Comparison of ENCODE assay signal across 7 mouse cellular contexts in the genomic region with DNA sequence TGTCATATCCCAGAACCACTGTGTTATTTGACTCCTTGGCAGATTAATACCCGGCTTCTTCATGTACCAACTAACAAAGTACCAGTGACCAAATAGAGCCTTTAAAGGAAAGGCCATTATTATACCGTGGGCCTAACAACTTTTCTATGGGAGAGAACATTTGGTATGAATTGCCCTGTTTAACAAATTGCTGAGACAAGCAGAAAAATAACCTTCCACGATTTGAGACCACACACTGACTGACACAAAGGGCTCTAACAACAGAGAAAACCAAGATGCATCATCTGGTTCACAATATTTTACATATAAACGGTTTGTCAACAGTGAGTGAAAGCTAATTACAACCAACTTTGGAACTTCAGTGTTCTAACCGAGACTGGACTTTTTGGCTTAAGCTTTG. TPM values are rescaled to one million over a fixed set of nuclear protein-coding genes. Genes with fewer than 3 reads are reported as not detected.
DNase-seq lines count a peak whose midpoint lies in the region; ATAC-seq lines count a peak whose summit lies in the region.

No protein-coding gene starts in this region.

- H3K9ac ChIP-seq in lung, embryonic 16.5 days (ENCODE audit: low read length) = peak overlapping the region; percentile 99
- peak overlapping the region; percentile 93; the same call in 1 of the 2 replicates for H3K9ac ChIP-seq in embryonic facial prominence, embryonic 15.5 days
- peak overlapping the region; percentile 97 for H3K9ac ChIP-seq in stomach, embryonic 14.5 days (replicated peaks; ENCODE audit: low read depth, low read length)

- ATAC-seq in lung, embryonic 16.5 days (ENCODE audit: low read depth) = no peak
- ATAC-seq in embryonic facial prominence, embryonic 15.5 days (ENCODE audit: insufficient number of reproducible peaks, low FRiP score, low TSS enrichment, low read depth) = no peak
- ATAC-seq in stomach, embryonic 14.5 days (ENCODE audit: insufficient number of reproducible peaks, insufficient read depth, low FRiP score, low read depth) = no peak

- peaks cover 2% of the 10 kb centered on the region; the same call in 1 of the 2 replicates for H3K36me3 ChIP-seq in lung, embryonic 16.5 days (ENCODE audit: control insufficient read depth, insufficient read depth, low read length)
- H3K36me3 ChIP-seq in embryonic facial prominence, embryonic 15.5 days = peaks cover 15% of the 10 kb centered on the region
- H3K36me3 ChIP-seq in limb, embryonic 10.5 days = peaks cover 16% of the 10 kb centered on the region
- peaks cover 13% of the 10 kb centered on the region for H3K36me3 ChIP-seq in stomach, embryonic 14.5 days (ENCODE audit: control insufficient read depth, insufficient read depth, low read length)

- H3K4me3 ChIP-seq in lung, embryonic 16.5 days (ENCODE audit: low read length) = peak overlapping the region; percentile 97
- H3K4me3 ChIP-seq in embryonic facial prominence, embryonic 15.5 days (replicated peaks) = peak overlapping the region; percentile 94
- H3K4me3 ChIP-seq in limb, embryonic 10.5 days = peak overlapping the region; percentile 75
- peak overlapping the region; percentile 98 for H3K4me3 ChIP-seq in stomach, embryonic 14.5 days (ENCODE audit: low read depth, low read length)

- peaks cover 8% of the 10 kb centered on the region for H3K4me1 ChIP-seq in lung, embryonic 16.5 days (replicated peaks; ENCODE audit: control insufficient read depth, insufficient read depth, low read length)
- peaks cover 16% of the 10 kb centered on the region for H3K4me1 ChIP-seq in embryonic facial prominence, embryonic 15.5 days
- peaks cover 13% of the 10 kb centered on the region for H3K4me1 ChIP-seq in limb, embryonic 10.5 days
- peaks cover 12% of the 10 kb centered on the region for H3K4me1 ChIP-seq in stomach, embryonic 14.5 days (ENCODE audit: control insufficient read depth, insufficient read depth, low read length)

- no peaks in the 10 kb centered on the region for H3K27me3 ChIP-seq in lung, embryonic 16.5 days (ENCODE audit: control insufficient read depth, insufficient read depth, low read depth, low read length)
- no peaks in the 10 kb centered on the region for H3K27me3 ChIP-seq in embryonic facial prominence, embryonic 15.5 days
- no peaks in the 10 kb centered on the region for H3K27me3 ChIP-seq in limb, embryonic 10.5 days (ENCODE audit: low read depth, poor library complexity, severe bottlenecking)
- no peaks in the 10 kb centered on the region for H3K27me3 ChIP-seq in stomach, embryonic 14.5 days (ENCODE audit: control insufficient read depth, insufficient read depth, low read length)

- peak overlapping the region; percentile 73 for H3K4me2 ChIP-seq in lung, embryonic 16.5 days (ENCODE audit: low read depth, low read length)
- H3K4me2 ChIP-seq in embryonic facial prominence, embryonic 15.5 days (replicated peaks) = peak overlapping the region; percentile 72
- peak overlapping the region; percentile 85 for H3K4me2 ChIP-seq in stomach, embryonic 14.5 days (replicated peaks; ENCODE audit: low read depth, low read length)

- no peak for DNase-seq in lung, postnatal 4 days
- no peak for DNase-seq in limb, embryonic 10.5 days (ENCODE audit: low spot score)
- DNase-seq in urinary bladder, postnatal 25 days (ENCODE audit: low spot score) = no peak
- DNase-seq in cerebellum, adult 18-20 months = no peak

- no peaks in the 10 kb centered on the region for H3K9me3 ChIP-seq in lung, embryonic 16.5 days (ENCODE audit: control insufficient read depth, low read length)
- no peaks in the 10 kb centered on the region for H3K9me3 ChIP-seq in embryonic facial prominence, embryonic 15.5 days (replicated peaks)
- no peaks in the 10 kb centered on the region for H3K9me3 ChIP-seq in limb, embryonic 10.5 days (replicated peaks)
- no peaks in the 10 kb centered on the region for H3K9me3 ChIP-seq in stomach, embryonic 14.5 days (ENCODE audit: control insufficient read depth, low read depth, low read length)

- 16% methylated on average over 5 of the region's 5 CpGs for WGBS in lung, embryonic 16.5 days
- 7% methylated on average over 5 of the region's 5 CpGs for WGBS in embryonic facial prominence, embryonic 15.5 days
- WGBS in limb, embryonic 10.5 days = 23% methylated on average over 5 of the region's 5 CpGs
- 14% methylated on average over 5 of the region's 5 CpGs for WGBS in stomach, embryonic 14.5 days

- no peak overlapping the region for H3K27ac ChIP-seq in lung, embryonic 16.5 days (ENCODE audit: low read length)
- peak overlapping the region; percentile 81; the same call in 1 of the 2 replicates for H3K27ac ChIP-seq in embryonic facial prominence, embryonic 15.5 days (replicated peaks)
- H3K27ac ChIP-seq in limb, embryonic 10.5 days = peak overlapping the region; percentile 92; the same call in 1 of the 2 replicates
- H3K27ac ChIP-seq in stomach, embryonic 14.5 days (ENCODE audit: low read length) = no peak overlapping the region

RNA-seq across cellular contexts. Expression of a gene that starts 1.0 kb away (rescaled TPM):
- polyA plus RNA-seq in lung, embryonic 16.5 days (2015; fragmentation: Nextera tagmentation; extraction: Ambion mirVana) = 98.9 and 101 TPM in 2 replicates
- 101 TPM in 2 replicates for polyA plus RNA-seq in embryonic facial prominence, embryonic 15.5 days (2015; fragmentation: Nextera tagmentation; extraction: Ambion mirVana)
- polyA plus RNA-seq in limb, embryonic 10.5 days (2016; fragmentation: Nextera tagmentation; extraction: Ambion mirVana) = 84.3 and 91.1 TPM in 2 replicates
- polyA plus RNA-seq in stomach, embryonic 14.5 days (2014; fragmentation: Nextera tagmentation; extraction: Ambion mirVana) = 45.8 and 49.6 TPM in 2 replicates

RNA-seq across cellular contexts. Expression of a gene that starts 25.4 kb away (rescaled TPM):
- polyA plus RNA-seq in lung, embryonic 16.5 days (2015; fragmentation: Nextera tagmentation; extraction: Ambion mirVana) = 3.5 and 4.9 TPM in 2 replicates
- polyA plus RNA-seq in embryonic facial prominence, embryonic 15.5 days (2015; fragmentation: Nextera tagmentation; extraction: Ambion mirVana) = 48.2 and 53.9 TPM in 2 replicates
- polyA plus RNA-seq in limb, embryonic 10.5 days (2016; fragmentation: Nextera tagmentation; extraction: Ambion mirVana) = 10.0 and 10.1 TPM in 2 replicates
- 24.0 and 25.5 TPM in 2 replicates for polyA plus RNA-seq in stomach, embryonic 14.5 days (2014; fragmentation: Nextera tagmentation; extraction: Ambion mirVana)

RNA-seq across cellular contexts. Expression of a gene that starts 28.7 kb away (rescaled TPM):
- polyA plus RNA-seq in lung, embryonic 16.5 days (2015; fragmentation: Nextera tagmentation; extraction: Ambion mirVana) = 255 and 287 TPM in 2 replicates
- 266 and 270 TPM in 2 replicates for polyA plus RNA-seq in embryonic facial prominence, embryonic 15.5 days (2015; fragmentation: Nextera tagmentation; extraction: Ambion mirVana)
- 169 and 198 TPM in 2 replicates for polyA plus RNA-seq in limb, embryonic 10.5 days (2016; fragmentation: Nextera tagmentation; extraction: Ambion mirVana)
- polyA plus RNA-seq in stomach, embryonic 14.5 days (2014; fragmentation: Nextera tagmentation; extraction: Ambion mirVana) = 240 and 279 TPM in 2 replicates

Comparison
In these comparisons a context has a peak if more than half of its experiments do, and no peak if none do; other contexts are left out.
1. H3K27ac ChIP-seq: peak in embryonic facial prominence, embryonic 15.5 days (single experiment) and limb, embryonic 10.5 days (single experiment); none in lung, embryonic 16.5 days (single experiment) and stomach, embryonic 14.5 days (single experiment).
2. Peak in every context shown above with its lines, with median percentiles within 50 percentile points of each other: H3K4me2 ChIP-seq, H3K4me3 ChIP-seq and H3K9ac ChIP-seq.